Mouse (Mus musculus) spleen, postnatal 0 days (tissue): ENCODE results near the gene Gm17175. TPM values are rescaled to one million over a fixed set of nuclear protein-coding genes. Genes with fewer than 3 reads are reported as not detected.

Experiments
- polyA plus RNA-seq: library from polyadenylated mRNA; unstranded; fragments of >200 nt; fragmentation: Nextera tagmentation; extraction: Ambion mirVana; gene quantifications from 2 replicates; pipeline ENCODE4 v1.2.1, GENCODE M21; 2015

Gene Gm17175
- polyA plus RNA-seq, result not detected in 2 replicates

GRCm38 (mm10) chr14:51573963-51574362, at the start of gene Gm17175:
Gene Gm17175, minus strand, starts transcription at chr14:51574063.

DNA sequence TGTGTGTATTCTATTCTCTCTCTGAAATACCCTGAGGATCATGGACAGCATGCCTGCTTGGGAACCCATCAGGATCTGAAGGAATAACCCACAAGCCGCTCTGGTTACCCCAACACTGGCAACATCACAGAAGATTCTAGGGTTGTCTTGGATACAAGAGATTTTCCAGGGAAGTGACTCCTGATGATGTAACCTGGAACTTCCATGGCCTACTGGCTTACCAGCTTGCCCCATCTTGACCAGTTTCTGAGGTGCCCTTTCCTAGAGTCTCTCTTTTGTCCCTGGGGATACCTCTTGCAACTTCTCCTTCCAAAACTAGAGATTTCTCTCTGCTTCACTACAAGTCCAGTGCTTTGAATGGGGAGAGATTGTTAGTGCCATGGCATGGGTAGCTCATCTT, 37.3 kb upstream of the Gm17175 start, which contains the start of gene Gm17078:
TSS of gene Gm17078 (minus strand) at position 101 of the 400 bp plus-strand sequence.

DNA sequence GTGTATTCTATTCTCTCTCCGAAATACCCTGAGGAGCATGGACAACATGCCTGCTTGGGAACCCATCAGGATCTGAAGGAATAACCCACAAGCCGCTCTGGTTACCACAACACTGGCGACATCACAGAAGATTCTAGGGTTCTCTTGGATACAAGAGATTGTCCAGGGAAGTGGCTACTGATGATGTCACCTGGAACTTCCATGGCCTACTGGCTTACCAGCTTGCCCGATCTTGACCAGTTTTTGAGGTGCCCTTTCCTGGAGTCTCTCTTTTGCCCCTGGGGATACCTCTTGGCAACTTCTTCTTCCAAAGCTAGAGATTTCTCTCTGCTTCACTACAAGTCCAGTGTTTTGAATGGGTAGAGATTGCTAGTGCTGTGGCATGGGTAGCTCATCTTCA, 18.2 kb upstream of the Gm17175 start, which contains the start of gene Gm17174:
TSS of gene Gm17174 (minus strand) at position 101 of the 400 bp plus-strand sequence.

DNA sequence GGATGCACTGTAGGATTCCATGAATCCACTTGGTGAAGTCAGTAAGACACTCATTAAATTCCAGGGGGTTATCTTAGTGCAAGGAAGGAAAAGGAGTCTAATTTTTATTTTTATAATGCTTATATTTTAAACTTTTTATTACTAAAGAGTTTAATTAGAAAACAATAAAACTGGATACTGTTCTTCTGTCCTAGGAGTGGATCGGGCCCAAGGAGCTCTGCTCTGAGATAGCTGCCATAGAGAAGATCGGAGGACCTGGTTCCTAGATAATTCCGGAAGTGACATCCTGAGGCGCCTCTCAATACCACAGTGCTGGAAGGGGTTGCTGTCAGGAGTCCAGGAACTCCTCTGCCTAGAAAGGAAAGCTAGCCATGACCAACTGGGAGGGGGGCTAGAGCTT, 21.4 kb downstream of the Gm17175 start, which contains the start of gene Gm5622:
TSS of gene Gm5622 (plus strand) at position 301 of the 400 bp plus-strand sequence.

Other genes starting within 250 kb of the Gm17175 start
- gene Gm7247, start 212.3 kb downstream of the Gm17175 start, polyA plus RNA-seq, result not detected in 2 replicates
- gene Vmn2r88, start 163.2 kb downstream of the Gm17175 start, polyA plus RNA-seq, result not detected in 2 replicates
- not detected in 2 replicates for gene Vmn2r89, start 122.2 kb downstream of the Gm17175 start, polyA plus RNA-seq
- gene Gm5622, start 21.3 kb downstream of the Gm17175 start, polyA plus RNA-seq, result not detected in 2 replicates
- gene Gm17174, start 18.1 kb upstream of the Gm17175 start, polyA plus RNA-seq, result not detected in 2 replicates
- gene Gm17078, start 37.2 kb upstream of the Gm17175 start, polyA plus RNA-seq, result not detected in 2 replicates
- not detected in 2 replicates for gene Gm4181, start 61.6 kb upstream of the Gm17175 start, polyA plus RNA-seq
- not detected in 2 replicates for gene Gm17079, start 121.4 kb upstream of the Gm17175 start, polyA plus RNA-seq
- not detected in 2 replicates for gene Gm5800, start 143.1 kb upstream of the Gm17175 start, polyA plus RNA-seq
- not detected in 2 replicates for gene Ang4, start 199.5 kb upstream of the Gm17175 start, polyA plus RNA-seq
- not detected in 2 replicates for gene AY358078, start 226.0 kb upstream of the Gm17175 start, polyA plus RNA-seq